Mouse (Mus musculus): ENCODE measurements around the gene Ins2. TPM values are rescaled to one million over a fixed set of nuclear protein-coding genes. Genes with fewer than 3 reads are reported as not detected.

Ins2 gene
- total RNA-seq (2021) = not detected

- intact Hi-C loops (cut with DNase I) = no loop called here
- DNase-seq (ENCODE audit: extremely low spot score in 1 of 2, low spot score in 2 of 2) = no peak
Measured at GRCm38 (mm10) chr7:142743281-142743680, at the start of gene Ins2. Gene Ins2 (minus strand): TSS chr7:142743381.

DNA sequence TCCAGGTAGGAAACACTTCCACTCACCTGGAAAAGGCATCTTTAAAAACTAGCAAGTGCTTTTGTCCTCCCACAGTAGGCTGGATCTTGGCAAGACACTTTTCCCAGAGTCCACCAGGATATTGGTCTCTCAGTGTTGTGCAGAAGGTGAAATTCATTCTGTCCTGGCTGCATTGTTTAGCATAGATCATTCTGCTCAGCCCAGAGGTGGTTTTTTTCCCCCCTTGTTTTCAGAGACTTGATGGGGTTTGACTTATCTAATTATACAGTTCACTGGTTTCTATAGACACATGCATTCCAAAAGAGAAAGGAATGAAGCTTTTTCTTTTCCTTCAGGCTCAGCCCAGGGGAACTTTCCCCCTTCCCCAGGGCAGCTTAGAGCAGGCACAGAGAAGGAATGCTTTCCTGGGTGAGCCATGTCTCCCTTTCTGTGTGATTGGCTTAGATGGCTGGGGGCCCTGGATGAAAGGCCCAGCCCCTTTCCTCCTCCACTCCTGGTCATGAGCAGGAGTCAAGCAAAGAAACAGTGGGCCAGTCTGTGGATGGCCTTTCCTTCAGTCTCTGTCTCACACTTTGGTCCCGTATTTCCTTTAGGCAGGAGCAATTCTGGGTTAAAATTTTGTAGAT, 49.6 kb upstream of the Ins2 start:
- DNase-seq (ENCODE audit: extremely low spot score in 1 of 2, low spot score in 2 of 2) = no peak
- intact Hi-C loops (cut with DNase I) = no loop called here

DNA sequence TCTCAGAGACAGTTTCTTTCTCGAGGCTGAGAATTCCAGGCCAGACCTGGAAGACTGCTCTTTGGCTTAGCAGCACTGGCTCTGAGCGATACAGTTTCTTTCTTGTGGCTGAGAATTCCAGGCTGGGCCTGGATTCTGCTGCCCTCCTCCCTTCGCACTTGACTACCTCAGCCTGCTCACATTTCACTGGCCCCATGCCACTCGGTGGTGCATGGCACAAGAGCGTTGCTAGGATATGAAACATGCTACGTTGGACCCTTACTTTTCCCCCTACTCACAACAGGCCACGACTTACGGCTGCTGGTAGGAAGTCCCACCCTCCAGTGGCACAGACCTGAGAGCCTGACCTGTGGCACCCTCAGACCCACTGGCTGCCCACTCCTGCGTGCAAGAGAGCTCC, 46.5 kb upstream of the Ins2 start:
- no peak for DNase-seq (ENCODE audit: extremely low spot score in 1 of 2, low spot score in 2 of 2)
- intact Hi-C loops (cut with DNase I) = no loop called here

- peak; percentile 22 to 27 for DNase-seq (ENCODE audit: extremely low spot score in 1 of 2, low spot score in 2 of 2)
- intact Hi-C loops (cut with DNase I) = loop anchor here (5.0 kb wide), 1 partner anchor 115 kb away; no protein-coding TSS in a partner anchor
Measured at GRCm38 (mm10) chr7:142737772-142738171, 5.4 kb downstream of the Ins2 start.

- DNase-seq (ENCODE audit: extremely low spot score in 1 of 2, low spot score in 2 of 2) = peak in 1 of 2 experiments; percentile 60
- intact Hi-C loops (cut with DNase I) = loop anchor here (5.0 kb wide), 1 partner anchor 115 kb away; no protein-coding TSS in a partner anchor
Measured at GRCm38 (mm10) chr7:142736943-142737490, 6.2 kb downstream of the Ins2 start.

DNA sequence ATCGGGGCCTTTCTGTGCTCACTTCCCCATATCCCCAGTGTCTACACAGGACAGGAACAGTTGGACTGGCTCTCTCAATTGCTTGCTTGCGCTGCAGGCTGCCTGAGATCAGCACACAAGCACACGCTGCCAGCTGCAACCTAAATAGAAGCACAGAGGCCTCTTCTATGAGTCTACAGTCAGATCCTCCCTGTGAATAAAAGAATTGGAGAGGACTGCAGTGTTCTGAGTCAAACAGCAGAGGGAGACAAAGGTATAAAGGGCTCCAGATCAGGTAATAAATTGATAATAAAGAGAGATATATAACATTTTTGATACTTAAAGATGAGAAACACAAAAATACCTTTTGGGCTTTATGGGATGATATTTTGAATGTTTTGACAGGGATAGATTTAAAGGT, 17.2 kb downstream of the Ins2 start:
- peak in 1 of 2 experiments; percentile 2 for DNase-seq (ENCODE audit: extremely low spot score in 1 of 2, low spot score in 2 of 2)
- intact Hi-C loops (cut with DNase I) = no loop called here

DNA sequence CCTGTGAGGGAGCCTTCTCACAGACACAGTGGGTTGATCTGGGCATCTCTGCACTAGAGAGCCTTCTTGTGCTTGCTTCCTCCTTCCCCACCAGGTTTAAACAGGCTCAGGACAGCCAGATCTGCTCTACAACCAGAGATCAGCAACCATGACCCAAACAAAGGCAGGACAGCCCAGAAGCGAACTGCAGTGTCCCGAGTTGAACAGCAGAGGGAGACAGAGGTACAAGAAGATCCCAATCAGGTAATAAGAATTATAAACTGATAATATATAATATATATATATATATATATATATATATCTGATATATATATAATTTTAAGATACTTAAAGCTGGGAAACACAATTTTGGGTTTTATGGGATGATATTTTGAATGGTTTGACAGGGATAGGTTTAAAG, 22.5 kb downstream of the Ins2 start:
- intact Hi-C loops (cut with DNase I) = no loop called here
- DNase-seq (ENCODE audit: extremely low spot score in 1 of 2, low spot score in 2 of 2) = peak in 1 of 2 experiments; percentile 21

DNA sequence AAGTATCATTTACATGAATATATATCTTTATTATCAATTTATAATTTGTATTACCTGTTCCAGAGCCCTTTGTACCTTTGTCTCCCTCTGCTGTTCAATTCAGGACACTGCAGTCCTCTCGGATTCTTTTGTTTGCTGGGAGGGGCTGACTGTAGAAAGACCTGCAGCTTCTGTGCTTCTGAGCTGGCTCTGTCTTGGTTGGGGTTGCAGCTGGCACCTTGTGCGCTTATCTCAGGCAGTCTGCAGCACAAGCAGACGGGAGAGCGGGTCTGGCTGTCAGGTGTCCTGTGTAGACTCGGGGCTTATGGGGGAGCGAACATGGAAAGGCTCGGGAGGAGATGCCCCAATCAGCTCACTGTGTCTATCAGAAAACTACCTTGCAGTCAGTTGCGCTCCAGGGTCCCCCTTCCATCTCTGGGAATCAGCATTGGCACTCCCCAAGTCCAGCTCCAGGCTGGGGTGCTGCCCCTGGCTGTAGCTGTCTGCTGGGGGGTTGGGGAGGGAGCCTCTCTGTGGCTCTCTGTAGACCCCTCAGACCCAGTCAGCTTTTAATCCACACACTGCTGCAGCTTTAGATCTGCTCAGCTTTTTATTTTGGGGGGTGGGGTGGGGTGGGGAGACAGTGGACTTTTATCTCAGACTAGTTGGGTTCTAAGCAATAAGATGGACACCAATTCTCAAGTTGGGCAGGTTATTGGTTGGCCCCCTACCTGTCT, 28.2 kb downstream of the Ins2 start:
- intact Hi-C loops (cut with DNase I) = no loop called here
- peak; percentile 14 to 33 for DNase-seq (ENCODE audit: extremely low spot score in 1 of 2, low spot score in 2 of 2)

- intact Hi-C loops (cut with DNase I) = no loop called here
- DNase-seq (ENCODE audit: extremely low spot score in 1 of 2, low spot score in 2 of 2) = no peak
Measured at GRCm38 (mm10) chr7:142706873-142707272, 36.3 kb downstream of the Ins2 start.

GRCm38 (mm10) chr7:142699334-142699860, 43.8 kb downstream of the Ins2 start:
- intact Hi-C loops (cut with DNase I) = no loop called here
- DNase-seq (ENCODE audit: extremely low spot score in 1 of 2, low spot score in 2 of 2) = peak in 1 of 2 experiments; percentile 44

- intact Hi-C loops (cut with DNase I) = loop anchor here (5.0 to 10.0 kb wide), 3 partner anchors 244 to 361 kb away; partner anchors contain the start of gene Syt8
Measured at GRCm38 (mm10) chr7:142678611-142679010, 64.6 kb downstream of the Ins2 start.

DNA sequence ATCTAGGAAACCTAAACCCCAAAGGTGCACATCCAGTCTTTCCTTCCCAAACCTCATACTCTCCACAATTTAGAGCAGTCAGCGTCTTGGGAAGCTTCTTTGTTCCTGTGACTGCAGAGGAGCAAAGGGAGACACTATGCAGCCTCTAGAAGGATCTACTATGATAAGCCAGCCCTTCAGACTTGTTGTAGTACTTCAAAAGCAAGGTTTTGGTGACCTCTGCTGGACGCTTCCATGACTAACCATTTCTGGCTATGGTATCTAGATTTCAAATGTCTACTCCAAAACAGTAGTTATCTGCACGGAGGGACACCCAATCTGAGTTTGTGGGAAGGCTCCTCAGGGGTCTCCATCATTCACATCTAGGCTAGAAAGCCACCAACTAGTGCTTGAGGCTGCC, 67.5 kb downstream of the Ins2 start:
- DNase-seq (ENCODE audit: extremely low spot score in 1 of 2, low spot score in 2 of 2) = peak in 1 of 2 experiments; percentile 54
- intact Hi-C loops (cut with DNase I) = loop anchor here (5.0 to 10.0 kb wide), 3 partner anchors 241 to 358 kb away; partner anchors contain the start of gene Syt8

More at GRCm38 (mm10) chr7:142678611-142679010, 64.6 kb downstream of the Ins2 start:
- no peak for DNase-seq (ENCODE audit: extremely low spot score in 1 of 2, low spot score in 2 of 2)

- intact Hi-C loops (cut with DNase I) = loop anchor here (5.0 to 10.0 kb wide), 3 partner anchors 240 to 358 kb away; partner anchors contain the start of gene Syt8
- no peak for DNase-seq (ENCODE audit: extremely low spot score in 1 of 2, low spot score in 2 of 2)
Measured at GRCm38 (mm10) chr7:142675141-142675540, 68.0 kb downstream of the Ins2 start.

- intact Hi-C loops (cut with DNase I) = loop anchor here (5.0 to 10.0 kb wide), 3 partner anchors 135 to 237 kb away; partner anchors contain the start of gene Syt8
- DNase-seq (ENCODE audit: extremely low spot score in 1 of 2, low spot score in 2 of 2) = peak in 1 of 2 experiments; percentile 70
Measured at GRCm38 (mm10) chr7:142672120-142672519, 71.1 kb downstream of the Ins2 start.

- no peak for DNase-seq (ENCODE audit: extremely low spot score in 1 of 2, low spot score in 2 of 2)
Measured at GRCm38 (mm10) chr7:142671067-142671466, 72.1 kb downstream of the Ins2 start.

GRCm38 (mm10) chr7:142669751-142670625, 73.2 kb downstream of the Ins2 start, which contains the start of gene Gm49394:
Gene Gm49394 (minus strand): TSS chr7:142669942.
- intact Hi-C loops (cut with DNase I) = loop anchor here (2.0 to 10.0 kb wide), 4 partner anchors 59 to 235 kb away; partner anchors contain the start of gene Syt8
- DNase-seq (ENCODE audit: extremely low spot score in 1 of 2, low spot score in 2 of 2) = no peak

More at GRCm38 (mm10) chr7:142671067-142671466, 72.1 kb downstream of the Ins2 start:
- intact Hi-C loops (cut with DNase I) = loop anchor here (2.0 to 10.0 kb wide), 4 partner anchors 60 to 236 kb away; partner anchors contain the start of gene Syt8

GRCm38 (mm10) chr7:142668328-142668727, 74.9 kb downstream of the Ins2 start:
- intact Hi-C loops (cut with DNase I) = no loop called here
- no peak for DNase-seq (ENCODE audit: extremely low spot score in 1 of 2, low spot score in 2 of 2)

DNA sequence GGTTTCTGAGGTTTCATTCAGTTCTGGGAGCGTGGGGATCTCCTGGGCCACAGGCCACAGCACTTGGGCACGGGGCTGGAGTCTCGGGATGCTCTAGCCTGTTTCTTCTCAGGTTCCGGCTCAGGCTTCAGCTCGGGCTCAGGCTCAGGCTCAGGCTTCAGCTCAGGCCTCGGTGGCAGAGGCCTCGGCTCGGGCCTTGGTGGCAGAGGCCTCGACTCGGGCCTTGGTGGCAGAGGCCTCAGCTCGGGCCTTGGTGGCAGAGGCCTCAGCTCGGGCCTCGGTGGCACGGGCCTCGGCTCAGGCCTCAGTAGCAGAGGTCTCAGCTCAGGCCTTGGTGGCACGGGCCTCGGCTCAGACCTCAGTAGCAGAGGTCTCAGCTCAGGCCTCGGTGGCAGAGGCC, 75.7 kb downstream of the Ins2 start:
- DNase-seq (ENCODE audit: extremely low spot score in 1 of 2, low spot score in 2 of 2) = no peak
- intact Hi-C loops (cut with DNase I) = no loop called here

All from left cerebral cortex, postnatal 10 days (tissue).